Mouse (Mus musculus): Measurements from ENCODE around the gene Sox11. TPM values are rescaled to one million over a fixed set of nuclear protein-coding genes. Genes with fewer than 3 reads are reported as not detected.

Sox11 gene
- total and polyA plus RNA-seq, 3 experiments = 0.05 to 0.30 TPM; not detected in 1

DNA sequence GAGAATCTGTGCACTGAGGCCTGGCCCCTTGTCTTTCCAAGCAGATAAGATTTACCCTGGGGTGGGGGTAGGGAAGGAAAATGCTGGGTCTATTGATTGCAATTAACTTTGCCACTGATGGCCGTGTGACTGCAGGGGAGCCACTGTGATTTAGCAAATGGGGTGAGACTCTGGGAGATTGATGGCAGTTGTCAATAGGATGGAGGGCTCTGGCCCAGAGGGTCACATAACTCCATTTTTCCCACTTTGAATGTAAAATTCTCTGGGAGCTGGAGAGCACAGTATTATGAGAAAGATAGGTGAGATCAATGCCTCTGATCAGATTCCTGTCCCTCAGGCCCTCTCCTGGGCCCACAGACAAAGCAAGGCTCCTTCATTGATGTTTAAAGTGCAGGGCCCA lies 49.2 kb downstream of the Sox11 start:
- Histone ChIP-seq H3K4me3 (ENCODE audit: low read depth, low read length) (no peak overlapping the region), H3K4me1 (ENCODE audit: insufficient read depth, low read depth, low read length) (no peaks in the 10 kb centered on the region), H3K27me3 (ENCODE audit: insufficient read depth, low read length) (no peaks in the 10 kb centered on the region), H3K36me3 (replicated peaks) (no peaks in the 10 kb centered on the region), H3K9me3 (replicated peaks) (peaks cover 31% of the 10 kb centered on the region)
- TF ChIP-seq GATA1 (IDR thresholded peaks at IDR 0.05; ENCODE audit: borderline replicate concordance, low read length) = no peak
- no peak for TF ChIP-seq TAL1 (conservative IDR thresholded peaks at IDR 0.05; ENCODE audit: low read depth, low read length)
- TF ChIP-seq CTCF (IDR thresholded peaks at IDR 0.05; ENCODE audit: low read depth, low read length) = no peak
- no peak for TF ChIP-seq POLR2AphosphoS5 (IDR thresholded peaks at IDR 0.05; ENCODE audit: insufficient replicate concordance, low read depth, low read length)
- DNase-seq (ENCODE audit: low spot score) = no peak
- ATAC-seq (ENCODE audit: extremely low read depth, insufficient number of reproducible peaks, low FRiP score, poor library complexity, severe bottlenecking) = no peak

Data from G1E (cell line).